Mouse (Mus musculus) liver, postnatal 0 days (tissue): Measurements from ENCODE around the gene Urm1.
A peak's percentile ranks its signal among the peaks of the same experiment; 100 is the strongest.

Source experiments
- CTCF ChIP-seq: sonication (generic); IDR thresholded peaks from 2 replicates; pipeline ENCODE4 v1.5.1; 2016; ENCODE audit warnings: antibody characterized with exemption, low read depth
- EP300 ChIP-seq: IDR thresholded peaks from 2 replicates; pipeline ENCODE4 v1.6.1; 2016; ENCODE audit warnings: antibody characterized with exemption, low read depth, mild to moderate bottlenecking

- TF ChIP-seq CTCF: peak; percentile 88
- TF ChIP-seq EP300: no peak
Observed at GRCm38 (mm10) chr2:29817426-29818232, 2.2 kb upstream of the Urm1 start.
